Mouse (Mus musculus) c-Kit-positive CD71-negative TER-119-negative erythroid progenitor cells, embryonic 14.5 days (primary cell): Measurements from ENCODE around the gene Nlrc5.

ENCODE experiments used
- DNase-seq: peaks from one replicate; pipeline ENCODE4 v3.0.0-alpha.2; 2013; ENCODE audit warnings: low read depth

The Nlrc5 gene

DNA sequence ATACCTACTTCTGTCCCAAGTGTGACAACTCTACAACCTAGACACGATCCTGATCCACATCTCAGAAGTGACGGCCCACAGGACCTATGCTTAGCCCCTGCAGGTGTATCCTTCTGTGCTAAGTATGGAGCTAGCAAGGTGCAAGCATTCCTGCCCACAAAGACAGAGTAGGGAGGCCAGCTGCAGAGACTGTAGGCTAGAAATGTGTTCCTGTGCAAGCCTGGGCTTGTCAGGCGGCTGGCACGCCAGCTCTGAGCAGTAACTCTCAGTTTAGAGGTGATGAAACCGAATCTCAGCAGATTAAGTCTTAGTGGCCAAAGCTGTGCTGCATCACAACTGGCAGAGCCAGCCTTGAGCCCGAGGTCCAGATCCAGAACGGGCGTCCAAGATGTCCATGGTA, 133.9 kb downstream of the Nlrc5 start:
- DNase-seq: no peak

GRCm38 (mm10) chr8:94569419-94569818, 135.3 kb downstream of the Nlrc5 start:
- DNase-seq: no peak

- no peak for DNase-seq
These were observed 137.7 kb downstream of the Nlrc5 start for GRCm38 (mm10) chr8:94571896-94572295.

DNA sequence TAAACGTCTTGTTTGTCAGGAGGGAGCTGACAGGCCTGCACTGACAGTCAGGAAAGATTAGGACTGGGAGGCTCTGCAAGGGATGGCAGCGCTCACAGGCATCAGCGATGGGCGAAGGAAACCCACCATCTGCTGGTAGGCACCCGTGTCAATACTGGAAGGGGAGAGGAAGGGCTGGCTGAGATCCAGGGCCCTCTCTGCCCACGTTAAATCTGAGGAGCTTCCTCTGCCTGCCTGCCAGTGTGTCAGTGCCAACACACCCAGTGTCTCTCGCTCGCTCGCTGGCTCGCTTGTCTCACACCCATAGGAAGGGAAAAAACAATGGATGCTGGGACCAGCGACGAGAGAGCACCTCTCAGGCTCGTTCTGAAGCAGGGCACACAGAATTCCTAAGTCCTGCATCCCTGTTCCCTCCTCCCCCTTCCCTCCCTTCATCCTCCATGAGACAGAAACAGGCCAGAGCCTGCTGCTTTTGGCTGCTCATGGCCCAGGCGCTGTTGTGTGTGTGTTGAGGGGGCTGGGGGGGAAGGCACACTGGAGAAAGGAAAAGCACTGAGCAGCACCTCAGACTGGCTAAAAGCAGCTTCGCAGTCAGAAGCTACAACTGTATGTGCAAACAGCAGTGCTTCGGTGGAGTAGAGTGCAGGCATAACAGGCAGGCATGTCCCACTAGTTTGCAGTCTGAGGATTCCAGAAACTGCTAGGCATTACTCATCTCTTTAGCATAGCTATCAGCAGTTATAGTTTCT, 140.2 kb downstream of the Nlrc5 start:
- no peak for DNase-seq

GRCm38 (mm10) chr8:94575148-94575547, 141.0 kb downstream of the Nlrc5 start:
- DNase-seq: no peak
